Mouse (Mus musculus) gastrocnemius, postnatal 25 days (tissue): Measurements from ENCODE around the gene Rep15. TPM values are rescaled to one million over a fixed set of nuclear protein-coding genes. Genes with fewer than 3 reads are reported as not detected.

Experiments used
- total RNA-seq, 2 experiments: library from RNA; stranded (reverse); gene quantifications; 1 replicate in 1 of 2; 2 replicates in 1 of 2; pipeline ENCODE4 v1.2.3; 2021

The Rep15 gene
- total RNA-seq, 2 experiments from 2014 or later = 0.54 to 0.59 TPM

Other genes with a start within 250 kb of the Rep15 start
- 1 to 10 TPM in 1 of 2 experiments, under 1 TPM in 1; 0.61 to 1.2 TPM for gene Arntl2, start 236.5 kb upstream of the Rep15 start, total RNA-seq
- gene Smco2, start 182.5 kb upstream of the Rep15 start, total RNA-seq = not detected
- gene Ppfibp1, start 144.1 kb upstream of the Rep15 start, total RNA-seq = 10 to 100 TPM; 32.7 to 33.7 TPM
- not detected for gene 1700034J05Rik, start 78.2 kb upstream of the Rep15 start, total RNA-seq
- 10 to 100 TPM; 51.7 to 59.4 TPM for gene Mrps35, start 10.2 kb downstream of the Rep15 start, total RNA-seq
- not detected for gene Mansc4, start 54.4 kb downstream of the Rep15 start, total RNA-seq
- gene Klhl42, start 58.8 kb downstream of the Rep15 start, total RNA-seq = 1 to 10 TPM; 2.3 to 2.4 TPM
- gene Pthlh, start 231.6 kb downstream of the Rep15 start, total RNA-seq = 1 to 10 TPM in 1 of 2 experiments, under 1 TPM in 1; 0.88 to 1.6 TPM